Mouse (Mus musculus): ENCODE measurements at regions not wholly inside any gene's neighbourhood (a gene's known extent, or its start where the extent isn't known, plus 50 kb on each side); places are given as distances from the start of the nearest gene placed in this dataset.
"Not testable (repeated sequence)": the region's sequence is repeated elsewhere in the genome, so short reads cannot be mapped to it uniquely, and the experiment has no call there.

DNA sequence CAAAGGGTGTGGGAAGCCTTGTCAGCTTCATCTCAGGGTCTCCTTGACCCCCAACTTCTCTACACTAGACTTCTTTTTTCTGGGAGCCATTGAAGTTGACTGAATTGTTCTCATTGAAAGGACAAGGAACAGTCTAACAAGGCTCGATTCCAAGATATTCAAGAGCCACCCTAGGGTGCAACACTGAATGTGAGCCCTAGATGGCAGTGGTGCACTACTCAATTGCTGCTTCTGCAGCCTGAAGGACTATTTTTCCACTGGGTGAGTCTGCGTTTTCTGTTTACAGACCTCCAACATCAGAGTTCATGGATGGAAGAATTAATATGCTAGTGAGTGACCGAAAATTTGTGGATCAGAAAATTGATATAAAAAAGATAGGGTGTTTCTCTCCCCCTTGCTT lies 161.5 kb downstream of the Hpcal1 start:
- DNase-seq (ENCODE audit: low spot score in 2 of 2) = peak; percentile 34 to 69

DNA sequence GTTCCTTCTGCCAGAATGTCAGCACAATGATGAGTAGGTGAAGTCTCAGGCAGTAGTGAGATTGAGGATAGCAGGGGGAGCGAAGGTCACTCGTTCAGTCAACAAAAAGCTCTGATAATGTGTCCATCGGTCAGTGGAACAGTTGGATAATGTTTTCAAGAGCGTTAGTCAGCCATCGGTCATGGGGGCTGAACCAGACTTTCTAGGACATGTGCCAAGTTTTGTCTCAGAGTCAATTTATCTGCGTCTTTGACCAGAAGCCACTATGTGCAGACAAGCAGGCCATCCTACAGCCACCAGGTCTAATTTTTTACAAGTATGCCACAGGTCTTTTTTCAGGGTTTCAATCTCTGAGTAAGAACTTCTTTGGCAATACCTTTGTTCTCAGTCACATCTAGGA lies 181.8 kb downstream of the Hpcal1 start:
- not testable (repeated sequence) for DNase-seq (ENCODE audit: low spot score in 2 of 2)

DNA sequence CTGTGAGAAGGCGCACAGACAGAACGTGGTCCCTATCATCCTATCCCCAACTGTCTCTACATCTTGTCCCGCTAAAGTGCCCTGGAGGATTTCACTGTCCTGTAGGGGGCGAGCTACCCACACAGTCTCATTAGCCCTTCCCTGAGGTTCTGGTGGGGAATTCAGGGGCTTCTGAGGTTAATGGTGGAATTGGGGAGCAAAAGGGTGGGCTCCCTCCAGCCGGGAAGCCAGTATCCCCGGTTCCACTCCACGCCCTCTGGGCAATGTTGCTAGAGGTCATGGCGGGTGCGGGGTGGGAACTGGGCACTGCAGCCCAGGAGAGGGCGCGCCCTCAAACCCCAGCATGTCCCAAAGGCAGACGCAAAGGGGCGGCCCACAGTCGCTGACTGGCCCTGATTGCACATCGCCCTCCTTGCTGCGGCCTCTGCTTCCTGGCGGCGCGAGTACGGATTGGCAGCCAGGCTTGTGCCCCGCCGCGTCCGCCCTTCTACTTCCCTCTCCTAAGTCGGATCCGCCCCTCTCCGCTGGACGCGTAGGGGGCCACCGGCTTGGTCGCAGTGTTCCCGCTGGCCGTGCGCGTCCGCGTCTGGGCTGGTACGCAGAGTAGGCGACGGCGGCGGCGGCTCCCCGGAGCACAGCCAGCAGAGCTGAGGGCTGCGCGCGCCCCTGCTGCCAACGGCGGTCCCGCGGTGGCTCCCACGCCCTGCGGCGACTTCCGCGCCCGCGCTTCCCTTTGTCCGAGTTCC lies 190.9 kb downstream of the Hpcal1 start:
- DNase-seq (ENCODE audit: low spot score in 2 of 2) = peak; percentile 67 to 84

DNA sequence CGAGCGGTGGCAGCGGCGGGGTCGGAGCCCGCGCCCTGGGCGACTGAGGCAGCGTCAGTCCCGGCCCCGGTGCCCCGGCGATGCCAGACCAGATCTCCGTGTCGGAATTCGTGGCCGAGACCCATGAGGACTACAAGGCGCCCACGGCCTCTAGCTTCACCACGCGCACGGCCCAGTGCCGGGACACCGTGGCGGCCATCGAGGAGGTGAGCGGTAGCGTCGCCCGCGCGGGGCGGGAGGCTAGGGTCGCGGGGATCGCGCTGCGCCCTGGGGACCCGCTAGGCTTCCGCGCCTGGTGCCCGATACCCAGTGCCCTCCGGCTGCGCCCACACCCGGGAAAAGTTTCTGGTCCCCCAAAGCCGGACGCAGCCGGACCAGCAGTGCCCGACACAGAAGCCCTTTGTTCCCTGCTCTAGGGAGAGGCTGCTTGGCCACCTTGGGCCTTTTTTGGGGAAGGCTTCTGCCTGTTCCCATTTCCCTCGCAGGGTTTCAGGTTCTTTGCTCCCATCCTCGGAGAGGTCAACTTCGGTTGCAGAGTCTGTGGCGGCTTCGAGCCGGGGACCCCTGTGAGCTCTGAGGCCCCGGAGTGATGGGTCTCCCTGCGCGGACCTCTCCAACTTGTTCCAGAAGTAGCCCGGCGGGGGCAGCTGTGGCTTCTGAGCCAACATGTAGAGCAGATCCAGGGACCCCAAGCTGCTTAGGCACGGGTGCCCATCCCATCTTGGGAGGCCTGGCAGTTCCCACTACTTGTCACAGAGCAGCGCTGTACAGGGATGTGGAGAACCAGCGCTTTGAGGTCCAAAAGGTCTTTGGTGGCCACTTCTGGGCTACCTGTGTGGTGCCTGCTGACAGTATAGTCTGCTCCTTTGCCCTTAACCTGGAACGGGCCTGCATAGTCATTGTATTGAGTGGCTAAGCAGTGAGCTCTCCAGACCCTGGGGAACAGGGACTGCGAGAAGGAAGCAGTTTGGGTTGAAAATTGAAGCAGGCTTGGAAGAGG lies 191.8 kb downstream of the Hpcal1 start:
- DNase-seq (ENCODE audit: low spot score in 2 of 2) = peak in 1 of 2 experiments; percentile 17

DNA sequence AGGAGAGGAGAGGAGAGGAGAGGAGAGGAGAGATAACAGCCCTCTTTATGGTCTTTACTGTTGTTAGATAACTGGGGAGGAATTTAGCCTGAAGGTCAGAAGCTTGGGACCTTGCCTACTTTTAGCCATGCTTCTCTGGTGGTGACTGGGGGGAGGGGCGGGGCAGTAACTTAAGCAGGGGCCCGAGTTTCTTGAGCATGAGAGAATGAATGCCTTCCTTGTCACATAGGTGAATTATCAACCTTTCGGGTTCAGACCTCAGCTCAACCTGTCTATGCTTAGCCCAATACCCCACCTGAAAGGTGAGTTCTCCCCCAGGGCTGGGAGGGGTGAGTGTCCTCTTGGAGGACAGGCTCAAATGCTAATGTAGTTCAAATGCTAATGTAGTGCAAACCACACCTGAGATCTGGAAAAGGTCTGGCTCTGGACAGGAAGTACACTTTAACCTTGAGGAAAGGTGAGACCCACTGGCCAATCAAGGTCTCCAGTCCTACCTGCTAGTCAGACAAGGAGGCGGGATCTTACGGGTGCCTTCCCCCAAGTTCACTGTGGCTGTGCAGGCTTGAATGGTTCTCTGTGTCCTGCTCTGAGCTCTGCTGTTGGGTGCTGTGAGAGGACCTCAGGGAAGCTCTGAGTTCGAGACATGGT lies 201.1 kb downstream of the Hpcal1 start:
- DNase-seq (ENCODE audit: low spot score in 2 of 2) = not testable (repeated sequence)

DNA sequence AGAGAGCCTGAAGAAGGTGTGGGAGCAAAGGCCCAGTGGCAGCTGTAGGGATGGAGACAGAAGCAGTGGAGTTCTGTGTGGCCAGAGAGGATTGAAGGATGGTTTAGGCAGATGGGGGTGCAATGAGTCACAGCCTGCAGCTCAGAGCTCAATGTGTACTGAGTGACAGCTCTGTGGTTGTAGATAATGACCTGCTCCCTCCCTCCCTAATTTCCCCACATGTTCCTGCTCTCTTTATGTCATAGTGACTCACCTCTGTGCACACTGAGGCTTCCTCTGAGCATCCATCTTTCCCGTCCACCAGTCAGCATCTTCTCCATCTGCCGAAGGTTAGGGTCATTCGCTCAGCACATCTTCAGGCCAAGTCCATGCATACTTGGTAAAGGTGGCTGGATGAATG lies 222.4 kb downstream of the Hpcal1 start:
- DNase-seq (ENCODE audit: low spot score in 2 of 2) = not testable (repeated sequence)

Data from cerebellum, postnatal 4 days (tissue).